Mouse (Mus musculus) hematopoietic stem cell, adult 5-6 weeks (primary cell): Measurements from ENCODE around the gene Sat1. TPM values are rescaled to one million over a fixed set of nuclear protein-coding genes. Genes with fewer than 3 reads are reported as not detected.

Experiments
- ATAC-seq, 2 experiments: fragments of 125-278 bp in 1 of 2; replicated peaks in 1 of 2; 2 replicates each; pipeline ENCODE4 v1.8.0; 2016 to 2017; ENCODE audit warnings: inconsistent platforms in 2 of 2, mild to moderate bottlenecking in 2 of 2, moderate number of reproducible peaks in 2 of 2, low read depth in 1 of 2, moderate TSS enrichment in 1 of 2; ENCODE audit not compliant: low FRiP score in 2 of 2, poor library complexity in 2 of 2, severe bottlenecking in 2 of 2, insufficient read depth in 1 of 2, low TSS enrichment in 1 of 2
- total RNA-seq: library from RNA; stranded (forward); fragments of 172-1452, 232-1000 nt; gene quantifications from 2 replicates; pipeline ENCODE4 v1.2.3, GENCODE M21; 2017

Gene Sat1
- total RNA-seq, 1 experiment from 2014 or later: 128 TPM

DNA sequence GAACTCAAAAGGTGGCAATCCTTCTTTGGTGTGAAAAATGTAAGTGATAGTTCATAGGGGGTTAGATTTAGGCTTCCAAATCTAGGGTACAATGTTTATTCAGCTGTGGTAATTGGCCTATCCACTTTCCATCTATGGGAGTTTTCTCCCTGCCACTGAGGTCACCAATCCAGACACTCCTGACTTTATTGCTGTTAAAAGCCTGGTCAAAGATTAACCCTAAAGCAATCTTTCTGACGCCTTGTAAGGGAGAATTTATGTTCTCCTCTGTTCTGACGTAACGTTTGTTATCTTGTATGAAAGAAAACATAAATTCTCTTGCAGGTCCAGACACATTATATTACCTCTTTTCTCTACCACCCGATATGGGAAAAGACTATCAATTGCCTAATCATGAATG is 40.7 kb downstream of the Sat1 start:
- ATAC-seq: no peak

DNA sequence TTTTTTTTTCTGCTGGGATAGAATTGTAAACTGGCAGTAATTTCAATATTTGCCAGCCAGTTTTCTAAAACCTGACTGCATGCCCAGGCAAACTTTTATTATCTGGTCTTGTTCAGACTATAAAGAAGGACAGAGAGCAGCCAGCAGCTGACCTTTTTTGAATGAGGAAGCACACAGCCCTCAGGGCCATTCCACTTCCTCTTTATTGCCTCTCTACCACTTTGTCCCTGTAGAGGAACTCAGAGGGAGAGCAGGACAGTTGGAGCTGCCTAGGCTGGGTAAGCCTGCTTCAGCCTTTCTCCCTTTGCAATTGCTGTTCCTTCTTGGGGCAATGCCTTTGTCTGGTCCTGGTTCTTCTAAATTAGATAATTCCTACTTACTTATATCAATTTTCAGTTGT is 43.9 kb downstream of the Sat1 start:
- peak; percentile 98 to 100 for ATAC-seq

DNA sequence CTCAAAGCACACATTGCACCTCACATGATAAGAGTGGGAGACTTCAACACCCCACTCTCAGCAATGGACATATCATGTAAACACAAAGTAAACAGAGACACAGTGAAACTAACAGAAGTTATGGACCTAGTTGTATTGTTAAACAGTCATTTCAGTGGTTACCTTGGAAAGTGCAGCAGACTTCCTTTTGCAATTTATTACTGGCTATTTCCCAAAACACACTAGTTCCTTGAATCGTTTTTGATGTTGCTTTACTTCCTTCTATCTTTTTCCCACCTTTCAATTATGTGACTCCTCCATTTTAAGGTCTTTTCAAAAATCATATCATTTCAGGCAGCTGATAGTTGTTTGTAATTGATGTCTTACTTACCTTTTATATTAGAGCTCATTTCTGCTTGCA is 44.5 kb downstream of the Sat1 start:
- ATAC-seq: no peak

GRCm38 (mm10) chrX:155169886-155170285 is 46.4 kb downstream of the Sat1 start:
- no peak for ATAC-seq

DNA sequence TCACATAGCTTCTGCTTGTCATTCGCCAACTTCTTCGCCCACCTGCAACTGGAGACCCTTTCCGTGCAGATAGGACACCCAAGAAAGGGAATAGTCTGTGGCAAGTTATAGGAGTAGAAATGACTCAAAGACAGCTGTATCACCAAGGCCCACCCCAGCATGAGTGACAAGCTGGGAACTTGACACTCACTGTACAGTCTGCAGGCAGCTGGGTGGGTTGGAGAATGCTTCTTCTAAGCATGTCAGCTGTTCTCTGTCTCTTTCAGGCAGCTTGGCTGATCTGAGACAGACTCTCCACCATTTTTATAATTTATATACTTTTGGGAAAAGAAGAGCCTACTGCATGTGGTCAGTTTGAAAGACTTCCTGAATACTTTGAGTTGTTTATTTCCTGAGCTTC is 48.6 kb downstream of the Sat1 start:
- ATAC-seq: no peak

DNA sequence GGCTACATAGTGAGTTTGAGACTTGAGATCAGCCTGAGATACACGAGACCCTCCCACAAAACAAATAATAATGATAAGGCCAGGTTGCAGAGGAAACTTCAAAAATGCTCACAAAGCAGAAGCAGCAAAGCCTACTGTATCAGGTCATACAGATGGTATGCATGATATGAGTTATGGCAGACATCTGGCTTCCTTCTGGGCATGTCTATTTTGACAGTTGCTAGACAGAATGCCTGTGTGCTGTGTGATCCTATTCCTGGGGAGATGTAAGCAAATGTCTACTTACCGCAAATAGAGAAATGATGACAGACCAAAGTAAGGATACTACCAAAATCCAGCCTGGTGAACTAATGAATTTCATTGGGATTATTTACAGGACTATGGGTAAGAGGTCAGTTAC is 49.9 kb downstream of the Sat1 start:
- ATAC-seq: no peak

DNA sequence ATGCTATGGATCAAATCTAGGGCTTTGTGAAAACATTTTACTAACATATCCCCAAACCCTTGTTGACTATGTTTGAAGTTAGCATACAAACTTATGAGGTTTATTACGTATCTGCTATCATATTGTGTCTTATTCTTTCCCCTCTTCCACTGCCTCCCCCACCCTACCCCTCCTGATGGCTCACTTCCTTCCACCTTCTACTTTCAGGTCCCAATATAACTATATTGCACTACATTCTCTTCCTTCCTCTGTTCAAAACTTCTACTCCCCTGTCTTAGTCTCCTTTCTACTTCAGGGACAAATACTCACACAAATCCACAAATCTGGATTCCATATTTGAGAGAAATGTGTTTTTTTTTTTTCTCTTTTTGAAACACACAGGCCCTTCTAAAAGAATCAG is 52.7 kb downstream of the Sat1 start:
- no peak for ATAC-seq

Other genes with a start within 250 kb of the Sat1 start
- not detected in 2 replicates for gene Magea8, start 220.6 kb downstream of the Sat1 start, total RNA-seq
- gene Magea5, start 153.3 kb downstream of the Sat1 start, total RNA-seq: not detected in 2 replicates
- gene Magea1, start 126.7 kb downstream of the Sat1 start, total RNA-seq: not detected in 2 replicates
- not detected in 2 replicates for gene Magea2, start 122.8 kb downstream of the Sat1 start, total RNA-seq
- gene Cldn34b2, start 88.0 kb downstream of the Sat1 start, total RNA-seq: not detected in 2 replicates
- gene Acot9, start 46.0 kb upstream of the Sat1 start, total RNA-seq: 32.4 and 40.9 TPM in 2 replicates
- 41.3 and 94.8 TPM in 2 replicates for gene Prdx4, start 124.3 kb upstream of the Sat1 start, total RNA-seq